Mouse (Mus musculus): ENCODE data around the gene Ctnnbl1. TPM values are rescaled to one million over a fixed set of nuclear protein-coding genes. Genes with fewer than 3 reads are reported as not detected.

Ctnnbl1 gene
- polyA plus RNA-seq, 1 experiment: 22.1 TPM

- no peak for DNase-seq (ENCODE audit: low spot score)
Observed at GRCm38 (mm10) chr2:157940586-157941185, 203.5 kb downstream of the Ctnnbl1 start.

Other genes with a start within 250 kb of the Ctnnbl1 start
- 7.4 and 28.8 TPM in 2 replicates for gene Nnat, start 177.3 kb upstream of the Ctnnbl1 start, polyA plus RNA-seq (2012; rRNA removed)
- gene Blcap, start 166.1 kb upstream of the Ctnnbl1 start, polyA plus RNA-seq (2012; rRNA removed): 58.7 and 61.9 TPM in 2 replicates
- gene Vstm2l, start 177.3 kb downstream of the Ctnnbl1 start, polyA plus RNA-seq (2012; rRNA removed): 0.04 TPM in 1 of 2 replicates, not detected in the other